Mouse (Mus musculus) layer of hippocampus, postnatal 14 days (tissue): ENCODE results near the gene Ppid. TPM values are rescaled to one million over a fixed set of nuclear protein-coding genes. Genes with fewer than 3 reads are reported as not detected.

Experiments
- DNase-seq, 2 experiments: peaks; one replicate each; pipeline ENCODE4 v3.0.0; 2021 to 2022; ENCODE audit warnings: low spot score in 2 of 2, mixed read lengths in 1 of 2
- long read RNA-seq, 2 experiments: library from polyadenylated mRNA; stranded (forward); transcript quantifications; one replicate each; pipeline ENCODE4 v2.0.0; 2021
- total RNA-seq, 2 experiments: library from RNA; stranded (reverse); gene quantifications; 2 replicates each; pipeline ENCODE4 v1.2.3; 2021

Ppid gene
- 10 to 100 TPM; 68.9 to 70.7 TPM for total RNA-seq
- long read RNA-seq, experiment 1, transcript Ppid-204 (9 exons, 3,777 nt) = minor isoform, 9 of 63 reads
- long read RNA-seq, experiment 1, transcript Ppid-201 (10 exons, 1,752 nt) = major isoform, 49 of 63 reads
- long read RNA-seq, experiment 1, partial matches to known transcripts = 4 of 63 reads
- long read RNA-seq, experiment 1, other reads (novel, unspliced or antisense) = 1 of 63 reads
- long read RNA-seq, experiment 2, transcript Ppid-204 (9 exons, 3,777 nt) = minor isoform, 6 of 91 reads
- long read RNA-seq, experiment 2, transcript Ppid-201 (10 exons, 1,752 nt) = major isoform, 78 of 91 reads
- long read RNA-seq, experiment 2, partial matches to known transcripts = 4 of 91 reads
- long read RNA-seq, experiment 2, other reads (novel, unspliced or antisense) = 3 of 91 reads

DNA sequence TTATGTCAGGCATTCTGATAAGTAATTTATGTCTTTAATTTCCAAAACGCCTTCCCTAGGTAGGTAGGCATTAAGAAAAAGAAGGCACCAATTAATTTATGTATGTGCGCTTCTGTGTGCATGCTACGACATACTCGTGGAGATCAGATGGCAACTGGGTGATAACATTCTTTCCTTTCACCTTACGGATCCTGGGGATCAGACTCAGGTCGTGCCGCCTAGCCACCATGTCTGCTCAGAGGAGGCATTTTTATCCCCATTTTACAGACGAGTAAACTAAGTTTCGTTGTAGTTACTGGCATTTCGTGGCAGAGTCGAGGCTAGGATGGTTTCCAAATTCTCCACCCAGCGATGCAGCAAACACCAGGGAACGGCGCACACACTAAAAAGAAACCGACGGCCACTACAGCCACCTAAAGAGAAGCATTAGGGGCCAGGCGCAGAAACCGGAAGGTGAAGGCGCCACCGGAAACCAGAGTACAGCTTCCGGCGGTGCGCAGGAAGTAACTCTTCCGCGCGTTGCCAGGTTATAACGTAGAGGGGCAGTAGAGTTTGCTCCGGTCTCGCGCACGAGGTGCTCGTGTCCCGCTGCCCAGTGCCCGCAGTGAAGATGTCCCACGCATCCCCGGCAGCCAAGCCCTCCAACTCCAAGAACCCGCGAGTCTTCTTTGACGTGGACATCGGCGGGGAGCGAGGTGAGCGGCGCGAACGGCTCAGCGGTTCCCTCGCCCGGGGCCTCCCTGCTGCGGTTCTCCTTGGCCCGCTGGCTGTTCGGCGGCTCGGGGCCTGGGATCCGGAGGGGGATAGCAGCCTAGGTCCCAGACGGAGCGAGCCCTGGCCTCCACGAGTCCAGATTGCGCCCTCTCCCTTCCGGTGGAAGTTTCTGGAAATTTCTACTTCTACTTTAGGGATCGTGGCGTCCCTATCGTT lies at the start of gene Ppid:
Gene Ppid (plus strand): TSS at position 480 of the 930 bp plus-strand sequence.
- peak; percentile 72 to 83 for DNase-seq

DNA sequence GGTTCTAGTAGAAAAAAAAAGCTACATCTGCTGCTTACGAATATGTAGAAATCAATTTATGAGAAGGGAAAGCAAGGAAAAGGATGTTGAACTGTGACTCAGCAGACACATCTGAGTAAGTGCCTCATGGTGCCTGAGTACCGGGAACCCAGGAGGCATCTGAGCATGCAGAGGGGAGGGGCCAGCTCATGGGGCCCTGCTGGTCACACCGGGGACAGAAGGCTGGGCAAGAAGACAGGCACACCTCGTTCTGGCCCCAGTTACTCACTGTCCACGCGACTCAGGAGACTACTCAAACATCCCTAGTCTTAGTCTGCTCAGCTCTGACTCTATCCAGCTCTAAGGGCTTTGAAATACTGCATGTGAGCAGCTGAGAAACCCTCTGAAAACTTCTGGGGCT lies 48.6 kb upstream of the Ppid start:
- no peak for DNase-seq

DNA sequence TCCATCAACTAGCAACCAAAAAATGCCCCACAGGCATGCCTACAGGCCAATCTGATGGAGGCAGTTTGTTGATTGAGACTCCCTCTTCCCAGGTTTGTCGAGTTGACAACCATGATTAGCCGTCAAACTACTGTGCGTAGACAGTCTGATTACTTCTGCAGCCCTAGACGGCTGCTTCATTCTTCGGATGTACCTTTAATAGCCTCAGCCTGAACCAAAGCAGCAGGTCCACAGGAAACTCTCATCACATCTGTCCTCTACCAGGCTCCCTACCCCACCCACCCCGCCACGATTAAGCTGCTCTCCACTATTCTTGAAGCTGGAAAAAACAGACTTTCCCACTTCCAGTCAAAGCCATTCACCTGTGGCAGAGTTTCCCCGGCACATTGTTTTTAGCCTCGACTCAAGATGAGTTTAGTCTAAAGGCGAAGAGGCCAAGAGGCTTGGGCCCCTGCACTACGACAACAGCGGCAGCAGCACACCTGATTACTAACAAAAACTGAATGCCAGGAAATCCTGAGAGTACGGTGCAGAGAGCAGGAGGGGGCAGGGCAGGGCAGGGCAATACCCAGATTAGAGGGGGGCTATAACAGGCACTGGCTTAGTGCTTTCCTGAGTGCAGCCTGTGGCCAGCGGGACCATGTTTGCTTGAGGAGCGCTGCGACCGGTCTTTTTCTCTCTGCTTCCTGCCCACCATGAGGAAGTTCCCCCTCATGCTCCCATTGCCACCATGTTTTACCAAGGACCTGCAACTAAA lies 42.3 kb upstream of the Ppid start:
- DNase-seq = no peak

DNA sequence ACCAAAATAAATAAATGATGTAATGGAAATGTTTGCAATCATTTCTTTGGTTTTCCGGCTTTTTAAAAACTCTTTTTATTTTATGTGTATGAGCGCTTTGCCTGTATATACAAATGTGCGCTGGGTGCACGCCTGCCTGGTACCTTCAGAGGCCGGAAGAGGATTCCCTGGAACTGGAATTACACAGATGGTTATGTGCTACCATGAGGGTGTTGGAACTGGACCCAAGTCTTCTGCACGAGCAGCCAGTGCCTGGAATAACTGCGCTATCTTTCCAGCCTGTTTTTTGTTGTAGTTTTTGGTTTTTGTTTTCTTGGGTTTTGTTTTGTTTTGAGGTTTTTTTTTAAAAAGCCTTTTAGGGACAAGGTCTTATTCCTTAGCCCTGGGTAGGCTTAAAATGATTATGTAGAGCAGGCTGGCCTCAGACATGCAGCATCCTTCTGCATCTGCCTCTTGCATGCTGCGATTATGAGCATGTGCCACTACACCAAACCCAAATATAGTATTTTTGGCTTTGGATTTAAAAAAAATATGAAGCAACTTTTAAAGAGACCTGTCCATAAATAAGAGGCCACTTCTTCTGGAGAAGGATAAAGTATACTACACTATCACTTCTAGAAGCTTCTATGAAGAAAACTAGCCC lies 41.3 kb upstream of the Ppid start:
- peak in 1 of 2 experiments; percentile 53 for DNase-seq

DNA sequence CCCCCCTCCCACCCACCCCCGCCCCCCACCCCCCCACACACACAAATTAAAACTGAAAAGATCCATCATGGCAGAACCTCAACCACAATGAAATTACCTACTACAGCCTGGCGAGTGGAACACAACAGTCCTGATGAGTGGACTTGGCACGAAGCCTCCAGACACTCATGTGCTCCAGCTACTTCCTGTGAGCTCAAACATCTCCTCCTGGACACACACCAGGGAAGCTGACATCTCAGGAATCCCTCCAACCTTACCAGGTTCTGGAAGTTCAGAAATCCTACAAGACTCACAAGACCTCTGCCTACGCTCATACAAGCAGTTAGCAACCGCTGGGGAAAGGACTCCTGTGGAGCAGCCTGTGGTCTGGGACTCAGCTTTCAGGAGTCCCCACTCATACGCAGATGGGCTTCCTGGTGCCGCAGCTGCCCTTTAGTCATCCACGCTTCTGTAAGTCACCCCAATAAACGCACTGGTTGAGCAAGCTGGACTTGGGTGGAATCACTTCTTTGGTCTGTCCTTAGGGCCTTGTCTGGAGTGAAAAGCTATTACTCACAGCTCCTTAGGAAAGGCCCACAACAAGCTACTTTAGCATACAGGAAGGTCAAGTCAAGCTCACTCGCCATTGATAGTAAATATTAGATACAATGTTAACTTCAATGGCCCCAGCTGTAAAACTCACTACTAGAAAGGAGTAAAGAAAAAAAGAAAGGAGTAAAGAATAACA lies 39.2 kb upstream of the Ppid start:
- no peak for DNase-seq

DNA sequence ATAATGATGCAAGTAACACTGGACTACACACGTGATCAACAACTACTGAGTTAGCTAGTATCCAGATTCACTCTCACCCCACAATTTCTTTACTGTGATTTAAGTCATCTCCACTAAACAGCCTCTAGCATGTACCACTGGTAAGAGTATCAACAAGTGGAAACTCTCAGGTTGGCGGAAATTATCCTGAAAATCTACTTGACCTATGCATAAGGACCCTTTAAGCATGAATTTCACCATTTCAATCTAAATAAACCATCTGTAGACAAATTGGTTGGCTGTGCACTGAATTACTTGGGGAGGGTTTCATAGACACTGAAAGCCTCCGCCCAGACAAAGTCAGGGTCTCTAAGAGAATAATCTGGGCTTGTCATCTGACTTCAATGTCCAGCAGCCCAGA lies 37.4 kb upstream of the Ppid start:
- no peak for DNase-seq

DNA sequence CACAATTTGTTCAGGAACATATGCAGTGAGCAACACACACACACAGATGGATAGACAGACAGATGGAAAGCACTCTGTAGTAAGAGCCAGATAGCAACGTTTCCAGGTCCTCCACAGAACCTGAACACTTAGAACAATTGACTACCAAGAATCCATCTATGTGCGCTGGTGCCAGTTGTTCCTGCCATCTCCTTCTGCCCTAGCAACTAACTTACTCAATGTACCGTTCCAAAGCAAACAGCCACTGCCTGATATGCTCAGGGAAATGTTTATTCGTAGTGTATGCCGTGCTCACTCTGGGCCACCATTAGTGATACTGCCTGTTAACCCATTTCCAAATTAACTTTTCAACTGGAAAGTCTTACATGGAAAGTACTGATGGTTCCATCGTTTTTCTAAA lies 36.1 kb upstream of the Ppid start:
- peak in 1 of 2 experiments; percentile 55 for DNase-seq

DNA sequence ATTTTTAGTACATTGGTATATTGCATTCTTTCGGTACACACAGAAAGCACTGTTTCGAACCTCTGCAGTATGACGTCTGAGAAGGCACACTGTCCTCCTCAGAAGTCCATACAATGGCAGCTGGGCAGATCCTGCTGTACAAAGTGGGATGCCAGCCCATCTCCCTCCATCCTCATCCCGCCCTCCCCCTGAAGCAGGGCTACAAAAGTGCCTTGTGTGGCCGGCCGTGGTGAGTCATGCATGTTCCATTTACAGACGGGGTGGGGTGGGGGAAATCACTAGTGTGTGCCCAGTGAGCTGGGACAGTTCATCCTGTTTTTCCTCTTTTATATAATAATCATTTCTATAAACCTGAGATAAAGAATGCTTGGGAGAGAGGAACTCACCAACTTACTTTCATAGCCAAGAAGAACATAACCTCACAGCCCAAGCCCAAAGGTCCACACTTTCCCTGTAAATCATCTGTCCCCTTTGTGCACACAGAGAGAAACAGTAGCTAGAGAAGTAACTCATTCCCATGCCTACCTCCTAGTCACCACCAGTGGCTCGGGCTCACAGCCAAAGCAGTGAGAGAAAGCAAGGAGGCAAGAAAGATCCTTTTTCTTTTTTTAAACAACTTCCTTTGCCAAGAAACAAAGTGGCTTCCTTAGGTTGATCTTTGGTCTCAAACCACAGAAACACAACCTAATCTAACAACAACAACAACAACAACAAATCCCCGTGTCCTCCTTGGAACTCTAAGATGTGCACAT lies 31.9 kb upstream of the Ppid start:
- peak in 1 of 2 experiments; percentile 26 for DNase-seq

DNA sequence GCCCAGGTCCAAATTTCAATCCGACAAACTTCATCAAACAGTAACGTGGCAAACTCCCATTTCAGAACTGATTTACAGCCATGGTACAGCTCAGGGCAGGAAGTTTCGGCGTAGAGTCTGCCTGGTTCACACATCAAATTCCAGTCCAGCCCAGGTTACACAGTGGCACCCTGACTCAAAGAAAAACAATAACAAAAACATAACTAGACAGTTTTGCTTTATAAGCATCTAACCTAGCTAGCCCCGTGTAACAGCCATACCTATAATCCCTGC lies 31.4 kb upstream of the Ppid start:
- DNase-seq = no peak

DNA sequence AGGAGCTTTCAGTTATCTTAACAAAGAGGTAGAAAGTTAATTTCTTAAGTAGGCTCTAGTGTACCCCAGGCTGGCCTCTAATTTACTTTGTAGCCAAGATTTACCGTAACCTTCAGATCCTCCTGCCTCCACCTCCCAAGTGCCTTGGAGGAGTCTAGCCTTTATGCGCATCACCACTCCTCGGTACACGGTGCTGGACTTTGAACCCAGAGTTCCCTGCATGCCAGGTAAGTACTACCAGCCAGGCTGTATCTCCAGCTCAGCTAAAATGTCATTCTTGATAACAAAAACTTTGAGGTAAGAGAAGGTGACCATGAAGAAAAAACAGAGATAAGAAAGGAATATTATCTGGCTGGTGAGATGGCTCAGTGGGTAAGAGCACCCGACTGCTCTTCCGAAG lies 30.6 kb upstream of the Ppid start:
- no peak for DNase-seq

DNA sequence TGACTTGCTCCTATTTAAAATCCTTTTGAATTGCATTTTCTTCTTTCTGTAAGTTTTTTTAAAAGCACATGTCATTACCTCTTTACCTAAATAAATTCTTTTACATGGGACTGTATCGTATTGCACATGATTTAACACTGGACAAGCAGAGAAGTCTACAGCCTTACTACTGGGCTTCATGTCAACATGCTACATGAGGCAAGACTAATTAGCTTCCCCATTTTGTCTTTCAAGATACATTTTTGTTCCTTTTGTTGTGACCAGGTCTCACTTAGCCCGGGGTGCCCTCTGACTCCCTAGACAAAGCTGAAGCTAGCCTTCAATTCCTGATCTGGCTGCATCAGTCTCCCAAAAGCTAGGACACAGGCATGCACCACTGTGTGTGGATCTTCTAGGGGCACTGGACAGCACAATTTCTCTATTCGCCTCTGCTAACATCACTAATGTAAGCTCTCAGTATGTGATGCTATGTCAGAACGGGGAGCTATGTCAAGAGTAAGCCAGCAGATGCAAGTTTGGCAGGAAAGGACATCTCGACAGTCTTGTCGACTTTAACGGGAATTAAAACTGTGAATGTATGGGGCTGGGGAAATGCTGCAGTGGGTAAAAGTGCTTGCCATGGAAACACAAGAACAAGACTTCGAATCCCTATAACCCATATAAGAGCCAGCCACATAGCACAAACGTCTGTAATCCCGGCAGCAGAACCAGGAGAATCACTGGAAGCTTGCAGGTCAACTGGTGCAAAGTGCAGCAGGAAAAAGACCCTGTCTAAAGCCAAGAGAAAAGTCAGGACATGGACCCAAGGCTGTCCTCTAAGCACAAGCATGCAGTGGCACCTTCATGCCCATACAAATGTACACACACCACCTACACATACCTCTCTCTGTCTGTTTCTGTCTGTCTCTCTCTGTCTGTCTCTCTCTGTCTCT lies 29.1 kb upstream of the Ppid start:
- DNase-seq = no peak

DNA sequence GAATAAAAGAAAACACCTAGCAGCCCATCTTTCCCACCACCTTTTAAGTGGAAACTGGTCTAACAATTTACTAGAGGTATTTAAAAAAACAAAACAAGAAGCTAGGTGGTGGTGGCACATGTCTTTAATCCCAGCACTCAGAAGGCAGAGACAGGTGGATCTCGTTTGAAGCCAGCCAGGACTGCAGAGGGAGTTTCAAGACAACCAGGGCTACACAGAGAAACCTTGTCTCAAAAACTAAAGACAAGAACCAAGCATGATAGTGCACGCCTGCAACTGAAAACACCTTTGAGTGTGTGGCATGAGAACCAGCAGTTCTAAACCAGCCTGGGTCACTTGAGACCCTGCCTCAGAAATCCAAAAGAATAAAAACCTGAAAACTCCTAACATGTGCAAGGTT lies 27.6 kb upstream of the Ppid start:
- no peak for DNase-seq

DNA sequence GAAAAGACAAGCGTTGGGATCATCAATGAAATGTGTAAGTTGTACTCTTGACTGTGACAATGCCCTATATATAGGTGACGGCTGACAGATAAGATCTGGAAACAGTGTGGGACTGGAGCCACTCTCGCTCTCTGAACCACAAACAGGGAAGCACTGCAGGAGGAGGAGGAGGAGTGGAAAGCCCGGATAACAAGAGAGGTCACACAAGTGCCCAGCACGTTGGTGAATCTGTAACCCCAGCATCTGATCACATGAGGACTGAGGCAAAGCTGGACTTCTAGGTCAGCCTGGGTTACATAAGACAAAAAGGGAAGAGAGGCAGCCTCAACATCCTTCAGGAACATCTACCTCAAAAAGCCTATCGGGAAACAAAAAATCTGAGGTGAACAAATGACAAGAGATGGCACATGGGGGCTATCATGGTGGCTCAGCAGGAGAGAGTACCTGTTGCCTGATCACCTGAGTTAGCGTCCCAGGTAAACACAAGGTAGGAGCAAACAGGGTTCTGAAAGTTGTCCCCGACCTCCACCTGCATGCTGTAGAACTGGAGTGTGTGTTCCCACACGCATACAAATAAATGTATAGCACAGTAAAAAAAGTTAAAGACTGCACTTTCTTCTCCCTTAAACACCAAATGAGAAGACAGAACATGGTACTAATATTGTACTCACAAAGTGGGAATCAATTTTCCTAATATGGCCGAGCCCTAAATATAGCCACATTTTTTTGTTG lies 26.1 kb upstream of the Ppid start:
- no peak for DNase-seq

DNA sequence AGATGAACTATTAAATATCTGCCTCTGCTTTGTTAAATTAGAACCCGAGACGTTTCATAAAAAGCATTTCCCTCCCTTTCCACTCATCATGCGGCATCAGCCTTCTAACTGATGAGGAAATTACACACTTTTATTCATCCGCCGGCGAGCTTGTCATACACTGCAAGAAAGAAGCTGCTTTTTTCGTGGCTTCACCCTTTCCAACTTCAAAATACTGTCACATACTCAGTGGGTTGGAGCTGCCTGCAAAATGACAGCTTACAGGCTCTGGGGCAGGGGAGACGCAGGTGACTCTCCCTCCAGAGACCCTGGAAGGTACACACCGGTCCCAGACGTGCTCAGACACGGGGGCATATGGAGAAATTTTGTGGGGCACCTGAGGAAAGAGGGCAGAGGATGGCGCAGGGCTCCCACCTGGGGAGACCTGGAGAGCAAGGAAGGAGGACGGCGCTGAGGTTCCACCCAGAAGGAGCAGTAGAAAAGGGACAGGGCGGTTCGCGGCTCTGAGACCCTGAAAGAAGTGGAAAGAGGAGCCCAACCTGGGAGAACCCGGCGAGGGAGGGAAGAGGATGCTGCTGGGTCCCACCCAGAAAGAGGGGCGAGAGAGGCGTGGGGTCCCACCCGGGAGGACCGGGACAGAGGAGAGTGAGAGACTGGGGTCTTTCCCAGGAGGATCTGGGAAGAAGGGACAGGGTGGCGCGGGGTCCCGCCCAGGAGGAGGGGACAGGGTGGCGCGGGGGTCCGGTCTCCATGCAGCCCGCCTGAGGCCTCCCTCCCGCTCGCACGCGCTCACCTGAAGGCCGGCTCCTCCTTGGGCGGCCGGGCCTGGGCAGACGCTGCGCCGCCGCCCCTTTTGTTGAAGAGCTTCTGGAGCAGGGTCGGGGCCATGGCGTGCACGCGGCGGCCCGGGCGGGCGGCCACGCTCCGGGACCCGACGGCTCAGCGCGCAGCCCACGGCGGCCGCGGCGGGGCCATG lies 24.1 kb upstream of the Ppid start:
- peak in 1 of 2 experiments; percentile 30 for DNase-seq

DNA sequence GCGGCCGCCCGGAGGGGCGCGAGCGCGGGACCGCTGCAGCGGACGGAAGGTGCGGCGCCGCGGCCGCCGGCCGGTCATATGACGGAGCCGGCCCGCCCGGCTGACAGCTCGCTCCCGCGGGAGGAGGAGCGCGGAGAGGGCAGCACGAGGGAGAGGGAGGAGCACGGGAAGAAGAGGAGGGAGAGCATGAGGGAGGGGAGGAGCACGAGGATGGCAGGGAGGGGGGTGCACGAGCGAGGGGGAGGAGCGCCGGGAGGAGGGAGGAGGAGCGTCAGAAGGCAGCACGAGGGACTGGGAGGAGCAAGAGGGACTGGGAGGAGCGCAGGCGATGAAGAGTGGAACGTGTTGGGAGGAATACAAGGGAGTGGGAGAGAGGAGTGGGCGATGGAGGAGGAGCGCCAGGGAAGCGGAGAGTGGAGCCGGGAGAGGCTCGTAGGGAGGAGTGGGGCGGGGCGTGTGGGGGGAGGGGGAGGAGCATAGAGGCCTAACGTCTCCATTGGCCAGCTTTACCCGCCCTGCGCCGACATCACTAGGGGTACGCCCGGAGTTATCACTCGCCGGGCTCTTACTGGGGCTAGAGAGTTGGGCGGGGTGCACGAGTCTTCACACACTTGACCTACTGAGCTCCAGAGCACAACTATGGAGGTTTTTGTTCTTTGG lies 23.3 kb upstream of the Ppid start, which contains the start of gene Fnip2:
Gene Fnip2 (minus strand): TSS at position 94 of the 660 bp plus-strand sequence.
- peak; percentile 87 to 91 for DNase-seq
